Mouse (Mus musculus) hematopoietic stem cell, adult 5-6 weeks (primary cell): ENCODE measurements at regions not wholly inside any gene's neighbourhood (a gene's known extent, or its start where the extent isn't known, plus 50 kb on each side); places are given as distances from the start of the nearest gene placed in this dataset.

Experiments
- ATAC-seq, 2 experiments: fragments of 125-278 bp in 1 of 2; replicated peaks in 1 of 2; 2 replicates each; pipeline ENCODE4 v1.8.0; 2016 to 2017; ENCODE audit warnings: inconsistent platforms in 2 of 2, mild to moderate bottlenecking in 2 of 2, moderate number of reproducible peaks in 2 of 2, low read depth in 1 of 2, moderate TSS enrichment in 1 of 2; ENCODE audit not compliant: low FRiP score in 2 of 2, poor library complexity in 2 of 2, severe bottlenecking in 2 of 2, insufficient read depth in 1 of 2, low TSS enrichment in 1 of 2

DNA sequence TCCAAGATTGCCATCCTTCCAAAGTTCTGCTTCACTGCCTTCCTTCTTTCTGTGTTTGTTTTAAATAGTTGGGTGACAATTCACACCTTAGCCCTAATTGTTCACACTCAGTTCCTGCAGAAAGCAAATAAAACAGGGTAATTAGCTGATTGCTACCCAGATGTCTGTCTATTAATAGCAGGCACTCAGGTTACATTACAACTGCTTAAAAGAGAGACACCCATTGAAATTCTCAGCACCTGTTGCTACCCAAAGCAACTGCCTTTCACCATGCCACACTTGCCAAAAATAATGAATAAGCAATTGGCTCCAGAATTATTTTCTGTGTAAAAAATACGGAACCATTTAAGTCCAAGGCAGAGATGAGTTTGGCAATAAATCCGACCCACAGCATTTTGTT, 860.6 kb upstream of the Flrt2 start:
- no peak for ATAC-seq

DNA sequence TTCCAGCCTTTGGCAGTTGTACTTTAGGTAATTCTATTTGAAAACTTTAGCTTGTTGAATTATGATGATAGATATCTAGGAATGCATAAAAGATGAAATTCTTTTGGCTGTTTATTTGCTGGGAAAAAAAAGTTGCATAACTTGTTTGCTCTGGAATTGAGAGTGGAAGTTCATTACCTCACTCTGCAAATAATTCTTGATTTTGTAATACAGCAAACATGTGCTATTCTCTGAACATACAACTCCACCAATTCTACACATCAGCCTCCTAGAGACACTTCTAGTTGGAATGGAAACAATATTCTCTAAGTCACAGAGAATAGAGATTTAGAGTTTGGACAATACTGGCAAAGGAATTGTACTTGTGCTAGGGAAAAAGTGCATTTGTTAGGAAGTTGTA, 829.3 kb upstream of the Flrt2 start:
- no peak for ATAC-seq

DNA sequence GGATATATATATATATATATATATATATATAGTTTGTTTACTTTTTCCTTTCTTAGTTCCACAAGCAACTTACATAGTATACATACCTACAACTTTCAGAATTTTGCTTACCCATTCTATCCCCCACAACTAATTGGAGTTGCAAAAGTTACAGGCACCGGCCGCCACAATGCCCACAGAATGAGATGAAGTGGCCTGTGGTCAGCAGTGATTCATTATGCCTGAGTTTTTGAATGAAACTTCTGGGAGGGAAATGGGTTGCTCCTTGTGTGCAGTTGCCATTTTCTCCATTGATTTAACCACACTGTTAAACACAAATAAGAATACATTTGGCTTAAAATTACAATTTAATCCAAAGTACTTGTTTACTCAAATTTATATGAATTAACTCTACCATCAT, 781.2 kb upstream of the Flrt2 start:
- no peak for ATAC-seq

DNA sequence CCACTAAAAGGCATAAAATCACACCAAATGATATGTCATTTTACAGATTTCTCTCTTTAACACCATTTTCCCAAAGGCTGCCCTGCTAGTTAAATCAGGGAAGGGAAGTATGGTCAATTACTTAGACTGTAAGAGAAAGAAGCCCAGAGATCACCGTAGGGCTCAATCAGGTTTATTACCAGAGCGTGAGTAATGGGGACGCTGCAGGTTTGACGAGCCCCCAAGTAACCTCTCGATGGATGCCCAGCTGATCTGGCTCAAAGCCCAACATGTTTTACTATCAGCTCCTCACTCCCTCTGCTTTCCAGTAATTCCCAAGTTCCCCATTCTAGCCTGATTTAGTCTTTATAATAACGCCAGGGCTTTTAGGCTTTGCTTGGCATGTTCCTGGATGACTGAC, 749.0 kb upstream of the Flrt2 start:
- ATAC-seq = no peak
